Mouse (Mus musculus) skeletal muscle tissue, adult 2 months (tissue): ENCODE measurements at regions not wholly inside any gene's neighbourhood (a gene's known extent, or its start where the extent isn't known, plus 50 kb on each side); places are given as distances from the start of the nearest gene placed in this dataset.
A peak's percentile ranks its signal among the peaks of the same experiment; 100 is the strongest.
"Not testable (repeated sequence)": the region's sequence is repeated elsewhere in the genome, so short reads cannot be mapped to it uniquely, and the experiment has no call there.

ENCODE experiments used
- DNase-seq: peaks from one replicate; pipeline ENCODE4 v3.0.0-alpha.2; 2012; ENCODE audit warnings: low read depth, low spot score

DNA sequence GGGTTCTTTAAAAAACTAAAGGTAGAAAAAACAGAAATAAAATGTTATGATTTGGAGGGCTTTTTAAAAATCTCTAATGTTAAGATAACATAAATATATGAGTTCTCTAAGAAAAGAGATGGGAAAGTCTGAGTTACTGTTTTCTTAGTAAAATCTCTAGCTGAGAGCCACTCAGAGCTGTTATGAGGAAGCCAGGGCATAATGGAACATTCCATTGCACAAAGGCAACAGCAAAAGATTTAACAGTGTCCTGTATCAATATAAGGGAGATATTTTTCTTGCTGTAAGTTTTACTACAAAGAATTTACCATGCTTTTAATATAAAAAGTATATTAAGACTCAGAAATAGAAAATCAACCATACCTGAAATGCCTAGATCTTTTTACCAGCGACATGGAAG lies 82.9 kb upstream of the Rfc3 start:
- DNase-seq = no peak

- DNase-seq = no peak
Observed at GRCm38 (mm10) chr5:151725619-151726018, 74.6 kb upstream of the Rfc3 start.

DNA sequence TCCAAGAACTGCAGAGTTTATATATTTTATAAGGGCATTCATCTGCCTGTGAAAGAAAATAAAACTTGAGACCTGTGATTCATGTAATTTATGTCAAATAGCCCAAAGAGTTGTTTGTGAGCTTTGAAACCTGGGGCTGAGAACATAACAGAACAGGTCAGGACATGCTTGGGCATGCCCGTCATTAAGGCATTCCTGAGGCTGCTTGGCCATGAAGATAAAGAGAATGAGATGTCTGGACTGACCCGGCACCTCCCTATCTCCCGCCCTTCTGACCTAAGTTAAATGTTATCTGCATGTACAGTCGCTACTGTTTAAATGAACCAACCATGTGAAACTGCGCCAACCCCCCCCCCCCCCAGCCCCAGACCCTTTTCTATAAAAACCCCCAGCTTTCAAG lies 73.4 kb upstream of the Rfc3 start:
- DNase-seq = not testable (repeated sequence)

- no peak for DNase-seq
Observed at GRCm38 (mm10) chr5:151722458-151722857, 71.4 kb upstream of the Rfc3 start.

DNA sequence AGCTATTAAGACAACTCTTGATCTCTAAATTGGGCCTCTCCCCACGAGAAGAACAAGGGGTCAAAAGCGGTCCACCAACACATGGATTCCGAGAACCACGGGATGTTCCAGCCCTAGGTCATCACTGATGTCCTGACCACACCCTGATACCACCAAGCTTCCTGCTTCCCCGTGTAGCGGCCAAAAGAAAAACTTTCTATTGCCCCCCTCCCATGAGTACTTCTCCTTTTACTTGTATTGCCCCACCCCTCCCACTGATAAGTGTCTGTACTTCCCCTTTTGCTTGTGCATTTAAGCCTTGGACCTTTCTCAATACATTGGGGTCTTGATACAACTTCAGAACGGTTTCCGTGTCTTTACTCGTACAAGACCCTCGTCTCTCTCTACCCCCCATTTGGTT lies 68.7 kb upstream of the Rfc3 start:
- DNase-seq = not testable (repeated sequence)

GRCm38 (mm10) chr5:151717923-151718322 lies 66.9 kb upstream of the Rfc3 start:
- no peak for DNase-seq

DNA sequence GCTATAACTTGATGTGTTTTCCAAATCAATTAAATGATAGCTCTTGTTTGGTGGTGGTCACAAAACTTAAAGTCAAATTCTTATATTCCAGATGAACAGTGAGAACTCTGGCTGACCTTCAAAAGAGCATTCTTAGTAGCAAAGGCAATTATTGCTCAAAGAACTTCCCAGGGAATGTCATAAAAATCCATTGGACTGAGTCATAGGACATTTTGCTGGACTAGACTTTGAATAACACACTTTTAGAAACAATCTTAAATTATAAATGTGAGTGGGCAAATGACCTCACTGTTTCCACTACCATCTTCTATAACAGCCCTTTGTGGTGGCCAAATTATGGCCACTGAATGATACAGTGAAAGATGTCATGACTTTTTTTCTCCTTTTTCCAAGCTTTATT lies 54.2 kb upstream of the Rfc3 start:
- DNase-seq = peak; percentile 12

- DNase-seq = no peak
Observed at GRCm38 (mm10) chr5:151704049-151704448, 53.0 kb upstream of the Rfc3 start.
